Mouse (Mus musculus) forebrain, postnatal 0 days (tissue): ENCODE results near the gene Mgll. TPM values are rescaled to one million over a fixed set of nuclear protein-coding genes. Genes with fewer than 3 reads are reported as not detected.

Experiments
- ATAC-seq: fragments of 200-750 bp; cut with Nextera tagmentation; 2 replicates; pipeline ENCODE4 v1.8.0; 2017; ENCODE audit warnings: mild to moderate bottlenecking, moderate library complexity
- DNase-seq: peaks from one replicate; pipeline ENCODE4 v3.0.0-alpha.2; 2015
- H3K27ac ChIP-seq: fragments of 300-500 bp; sonication (generic); 2 replicates; pipeline ENCODE4 v1.5.1; 2014; ENCODE audit warnings: low read depth, mild to moderate bottlenecking, antibody characterized with exemption, low read length, moderate library complexity, mixed read lengths
- H3K27me3 ChIP-seq: fragments of 300-500 bp; sonication (generic); 2 replicates; pipeline ENCODE4 v1.6.1; 2014; ENCODE audit warnings: mild to moderate bottlenecking, low read length, mixed read lengths; ENCODE audit not compliant: insufficient read depth
- H3K36me3 ChIP-seq: fragments of 300-500 bp; sonication (generic); 2 replicates; pipeline ENCODE4 v1.6.1; 2014; ENCODE audit warnings: mild to moderate bottlenecking, moderate library complexity; ENCODE audit not compliant: insufficient read depth
- H3K4me1 ChIP-seq: fragments of 300-500 bp; sonication (generic); 2 replicates; pipeline ENCODE4 v1.6.1; 2014; ENCODE audit warnings: antibody characterized with exemption; ENCODE audit not compliant: insufficient read depth
- H3K4me2 ChIP-seq: fragments of 300-500 bp; sonication (generic); 2 replicates; pipeline ENCODE4 v1.6.1; 2014; ENCODE audit warnings: low read depth, mild to moderate bottlenecking, moderate library complexity
- H3K4me3 ChIP-seq: fragments of 300-500 bp; sonication (generic); 2 replicates; pipeline ENCODE4 v1.5.1; 2014; ENCODE audit warnings: low read depth, low read length, mixed read lengths
- H3K9ac ChIP-seq: fragments of 300-500 bp; sonication (generic); 2 replicates; pipeline ENCODE4 v1.6.1; 2014; ENCODE audit warnings: mild to moderate bottlenecking
- H3K9me3 ChIP-seq: fragments of 300-500 bp; sonication (generic); 2 replicates; pipeline ENCODE4 v1.6.1; 2016; ENCODE audit warnings: low read length
- CTCF ChIP-seq: sonication (generic); IDR thresholded peaks from 2 replicates; pipeline ENCODE4 v1.5.1; 2016; ENCODE audit warnings: antibody characterized with exemption, control low read depth, low read depth
- WGBS: fragments of 180-500 bp; shearing (Covaris S2); extraction: QIAGEN DNeasy Blood & Tissue Kit; methylation state at CpG from one replicate; pipeline ENCODE4 v1.1.7; 2014; 5-methylcytosine and 5-hydroxymethylcytosine counted together
- polyA plus RNA-seq: library from polyadenylated mRNA; unstranded; fragments of >200 nt; fragmentation: Nextera tagmentation; extraction: Ambion mirVana; gene quantifications from 2 replicates; pipeline ENCODE4 v1.2.1, GENCODE M21; 2015
- total RNA-seq: library from RNA; depleted of rRNA; stranded (reverse); fragments of >200 nt; gene quantifications from 2 replicates; pipeline ENCODE4 v1.2.3, GENCODE M21; 2014; rRNA removed

Gene Mgll
- total and polyA plus RNA-seq, 2 experiments from 2014 or later = 35.1 to 60.7 TPM

DNA sequence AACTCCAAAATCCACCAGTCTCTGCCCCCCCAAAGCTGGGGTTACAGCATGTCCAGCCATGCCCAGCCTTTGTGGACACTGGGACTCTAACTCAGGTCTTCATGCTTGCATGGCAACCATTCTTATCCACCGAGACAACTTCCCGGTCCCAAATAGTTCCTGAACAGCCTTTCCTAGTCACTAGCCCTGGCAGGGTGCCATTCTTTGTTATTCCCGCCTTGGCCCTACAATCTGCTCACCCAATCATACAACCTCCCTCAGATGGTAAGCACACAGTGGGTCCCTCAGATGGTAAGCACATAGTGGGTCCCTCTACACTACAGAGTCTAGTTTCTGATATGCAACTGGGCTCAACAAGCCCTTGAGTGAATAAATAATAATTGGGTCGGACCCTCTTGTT is 146.4 kb downstream of the Mgll start:
- Histone ChIP-seq H3K9ac (no peak overlapping the region), H3K9me3 (no peaks in the 10 kb centered on the region), H3K36me3 (peaks cover 13% of the 10 kb centered on the region), H3K27ac (peak overlapping the region; percentile 22; the same call in 1 of the 2 replicates), H3K4me1 (peaks cover 23% of the 10 kb centered on the region), H3K4me3 (no peak overlapping the region), H3K4me2 (0 out of 2 replicates have a peak overlapping the region, but pooled peaks have one; percentile 2), H3K27me3 (no peaks in the 10 kb centered on the region)
- no peak for TF ChIP-seq CTCF
- WGBS = 20% methylated on average over 4 of the region's 4 CpGs
- DNase-seq = no peak
- ATAC-seq = no peak

DNA sequence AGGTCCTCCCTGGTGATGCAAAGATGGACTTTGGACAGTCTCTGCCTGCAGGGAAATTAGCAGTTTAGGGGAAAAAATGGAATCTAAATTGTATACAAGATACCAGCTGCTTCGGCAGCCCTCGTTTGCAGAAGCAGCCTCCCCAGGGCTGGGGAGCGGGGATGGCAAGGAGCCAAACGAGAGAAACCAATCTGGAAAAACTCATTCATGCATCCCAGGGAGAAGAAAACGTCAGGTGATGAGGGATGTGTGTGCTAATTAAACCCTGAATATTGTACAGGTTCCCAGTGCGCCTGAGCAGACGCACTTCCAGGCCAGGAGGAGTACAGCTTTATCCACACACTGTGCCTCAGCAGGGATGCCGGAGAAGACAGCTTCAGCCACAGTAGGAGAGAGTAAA is 147.3 kb downstream of the Mgll start:
- Histone ChIP-seq H3K27ac (peak overlapping the region; percentile 22; the same call in 1 of the 2 replicates), H3K36me3 (peaks cover 9% of the 10 kb centered on the region; the same call in 1 of the 2 replicates), H3K9me3 (no peaks in the 10 kb centered on the region), H3K4me3 (no peak overlapping the region), H3K27me3 (no peaks in the 10 kb centered on the region), H3K9ac (no peak overlapping the region), H3K4me2 (peak overlapping the region; percentile 80), H3K4me1 (peaks cover 23% of the 10 kb centered on the region)
- no peak for TF ChIP-seq CTCF
- ATAC-seq (no peak), DNase-seq (peak; percentile 83)
- 13% methylated on average over 8 of the region's 8 CpGs for WGBS

DNA sequence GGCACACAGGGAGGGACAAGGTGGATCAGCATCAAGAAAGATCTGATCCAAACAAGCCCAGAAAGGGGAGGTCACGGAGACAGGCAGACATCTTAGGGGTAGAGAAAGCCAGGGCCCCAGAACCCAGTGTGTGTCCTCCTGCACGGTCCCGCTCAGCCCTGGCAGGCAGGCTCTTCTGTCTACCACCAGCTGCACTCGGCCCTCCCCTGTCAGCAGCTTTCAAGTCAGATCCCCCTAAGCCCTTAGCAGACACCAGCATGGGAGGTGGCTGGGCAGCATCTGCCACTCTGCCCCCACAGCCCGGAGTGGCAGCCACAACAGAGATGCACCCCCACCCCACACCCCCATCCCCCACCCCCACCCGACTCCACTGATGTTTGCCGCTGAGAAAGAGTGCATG is 148.6 kb downstream of the Mgll start:
- H3K27me3 ChIP-seq = no peaks in the 10 kb centered on the region
- H3K9ac ChIP-seq = peak overlapping the region; percentile 98
- peaks cover 23% of the 10 kb centered on the region for H3K4me1 ChIP-seq
- peak overlapping the region; percentile 95 for H3K4me3 ChIP-seq
- H3K9me3 ChIP-seq = no peaks in the 10 kb centered on the region
- H3K27ac ChIP-seq = peak overlapping the region; percentile 97
- no peak for TF ChIP-seq CTCF
- peak overlapping the region; percentile 80 for H3K4me2 ChIP-seq
- ATAC-seq = peak; percentile 14
- WGBS = 16% methylated on average over 7 of the region's 7 CpGs
- DNase-seq = no peak
- peaks cover 5% of the 10 kb centered on the region; the same call in 1 of the 2 replicates for H3K36me3 ChIP-seq

DNA sequence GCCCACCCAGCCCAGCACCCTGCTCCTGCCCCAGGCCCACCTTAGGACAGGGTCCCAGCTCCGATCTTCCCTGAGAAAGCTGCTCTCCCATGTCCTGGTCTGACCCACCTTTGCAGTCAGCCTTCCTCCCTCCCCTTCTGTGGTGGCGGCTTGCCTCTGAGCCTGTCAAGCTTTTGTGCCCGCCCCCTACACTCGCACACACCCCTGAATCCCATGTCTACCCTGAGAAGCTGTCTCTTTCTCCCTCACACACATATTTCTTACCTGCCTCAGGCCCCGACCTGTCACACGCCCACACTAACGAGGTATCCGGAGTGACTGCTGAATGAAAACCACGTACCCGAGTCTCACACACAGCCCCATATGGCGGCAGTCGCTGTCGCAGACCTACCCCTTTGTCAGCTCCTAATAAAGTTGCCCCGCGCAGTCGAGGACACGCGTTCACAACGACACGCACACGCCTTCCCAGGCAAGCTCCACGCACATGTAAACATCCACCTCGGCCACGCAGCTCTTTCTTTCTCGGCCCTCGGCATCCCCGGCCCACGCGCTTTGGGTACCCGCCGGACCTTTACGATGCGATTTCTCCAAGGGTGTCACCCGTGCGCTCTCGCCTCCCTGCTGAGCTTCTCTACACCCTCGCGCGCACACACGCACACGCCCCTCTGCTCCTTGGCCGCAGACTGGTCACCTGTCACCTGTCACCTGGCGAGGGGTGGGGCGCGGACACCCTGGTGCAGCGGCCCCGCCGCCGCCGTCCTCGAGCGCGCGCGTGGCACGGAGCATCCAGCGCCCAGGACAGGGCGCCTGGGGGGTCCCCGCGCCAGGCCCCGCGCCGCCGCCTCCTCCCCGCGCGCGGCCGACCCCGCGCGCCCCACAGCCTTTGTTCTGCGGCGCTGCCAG is 150.0 kb downstream of the Mgll start:
- H3K4me2 ChIP-seq = peak overlapping the region; percentile 80
- H3K9me3 ChIP-seq = no peaks in the 10 kb centered on the region
- no peaks in the 10 kb centered on the region for H3K36me3 ChIP-seq
- TF ChIP-seq CTCF = no peak
- WGBS = under 1% methylated on average over 60 of the region's 74 CpGs
- H3K27ac ChIP-seq = peak overlapping the region; percentile 97
- peaks cover 23% of the 10 kb centered on the region for H3K4me1 ChIP-seq
- DNase-seq = peak; percentile 79
- H3K9ac ChIP-seq = peak overlapping the region; percentile 98
- peak; percentile 73 for ATAC-seq
- H3K27me3 ChIP-seq = no peaks in the 10 kb centered on the region
- peak overlapping the region; percentile 95 for H3K4me3 ChIP-seq

DNA sequence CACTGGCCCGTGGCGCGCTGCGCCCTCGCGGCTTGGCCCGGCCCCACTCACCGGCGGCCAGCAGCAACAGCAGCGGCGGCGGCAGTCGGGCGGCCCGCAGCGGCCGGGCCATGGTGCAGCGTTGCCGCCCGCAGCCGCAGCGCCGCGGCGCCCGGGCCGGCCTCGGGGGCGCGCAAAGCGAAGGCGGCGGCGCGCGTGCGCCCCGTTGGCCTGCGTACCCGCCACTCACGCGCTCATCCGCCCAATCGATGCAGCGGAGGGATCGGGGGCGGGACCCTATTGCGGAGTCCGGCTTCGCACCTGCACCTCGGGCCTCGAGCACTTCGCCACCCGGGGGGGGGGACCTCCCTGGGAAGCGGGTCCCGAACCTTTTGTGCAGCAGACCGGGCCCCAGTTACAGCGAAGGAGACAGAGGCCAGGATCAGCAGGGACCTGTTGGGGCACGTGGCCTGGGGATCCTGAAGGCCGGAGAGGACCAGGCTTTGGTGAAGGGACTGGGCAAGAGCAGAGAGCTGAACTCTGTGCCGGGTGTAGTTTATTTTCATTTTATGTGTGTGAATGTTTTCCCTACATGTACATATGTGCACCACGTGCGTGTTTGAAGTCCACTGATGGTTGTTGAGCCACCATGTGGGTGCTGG is 150.8 kb downstream of the Mgll start, which contains the start of gene Podxl2:
Gene Podxl2, minus strand, starts transcription at position 177 of the 641 bp plus-strand sequence.
- TF ChIP-seq CTCF = no peak
- peak; percentile 77 for ATAC-seq
- H3K27me3 ChIP-seq = no peaks in the 10 kb centered on the region
- DNase-seq = peak; percentile 93
- H3K4me2 ChIP-seq = peak within 1 kb of the TSS; percentile 80
- peak within 1 kb of the TSS; percentile 97 for H3K27ac ChIP-seq
- 5% methylated on average over 62 of the region's 63 CpGs for WGBS
- H3K9ac ChIP-seq = peak within 1 kb of the TSS; percentile 98
- H3K9me3 ChIP-seq = no peaks in the 10 kb centered on the region
- H3K4me1 ChIP-seq = peaks cover 20% of the 10 kb centered on the region
- H3K4me3 ChIP-seq = peak within 1 kb of the TSS; percentile 95
- no peaks in the 10 kb centered on the region for H3K36me3 ChIP-seq

Other genes with a start within 250 kb of the Mgll start
- 150 and 191 TPM in 2 replicates for gene Sec61a1, start 205.5 kb upstream of the Mgll start, total RNA-seq
- gene Sec61a1, start 205.5 kb upstream of the Mgll start, polyA plus RNA-seq = 118 and 125 TPM in 2 replicates
- gene Kbtbd12, start 86.5 kb upstream of the Mgll start, total RNA-seq = 0.08 and 0.29 TPM in 2 replicates
- 0.14 and 0.24 TPM in 2 replicates for gene Kbtbd12, start 86.5 kb upstream of the Mgll start, polyA plus RNA-seq
- gene Abtb1, start 117.6 kb downstream of the Mgll start, total RNA-seq = 37.0 and 50.5 TPM in 2 replicates
- 30.4 and 31.1 TPM in 2 replicates for gene Abtb1, start 117.6 kb downstream of the Mgll start, polyA plus RNA-seq
- 917 and 954 TPM in 2 replicates for gene Podxl2, start 150.6 kb downstream of the Mgll start, total RNA-seq
- gene Podxl2, start 150.6 kb downstream of the Mgll start, polyA plus RNA-seq = 702 and 718 TPM in 2 replicates
- gene Mcm2, start 174.4 kb downstream of the Mgll start, total RNA-seq = 14.8 and 19.3 TPM in 2 replicates
- 14.1 and 14.9 TPM in 2 replicates for gene Mcm2, start 174.4 kb downstream of the Mgll start, polyA plus RNA-seq
- 45.0 and 69.2 TPM in 2 replicates for gene Tpra1, start 177.8 kb downstream of the Mgll start, total RNA-seq
- 35.0 and 41.4 TPM in 2 replicates for gene Tpra1, start 177.8 kb downstream of the Mgll start, polyA plus RNA-seq